Mouse (Mus musculus): ENCODE data around the gene Tjap1. TPM values are rescaled to one million over a fixed set of nuclear protein-coding genes. Genes with fewer than 3 reads are reported as not detected.

The Tjap1 gene
- total and polyA plus RNA-seq, 3 experiments, result 12.9 to 41.2 TPM; not detected in 1

DNA sequence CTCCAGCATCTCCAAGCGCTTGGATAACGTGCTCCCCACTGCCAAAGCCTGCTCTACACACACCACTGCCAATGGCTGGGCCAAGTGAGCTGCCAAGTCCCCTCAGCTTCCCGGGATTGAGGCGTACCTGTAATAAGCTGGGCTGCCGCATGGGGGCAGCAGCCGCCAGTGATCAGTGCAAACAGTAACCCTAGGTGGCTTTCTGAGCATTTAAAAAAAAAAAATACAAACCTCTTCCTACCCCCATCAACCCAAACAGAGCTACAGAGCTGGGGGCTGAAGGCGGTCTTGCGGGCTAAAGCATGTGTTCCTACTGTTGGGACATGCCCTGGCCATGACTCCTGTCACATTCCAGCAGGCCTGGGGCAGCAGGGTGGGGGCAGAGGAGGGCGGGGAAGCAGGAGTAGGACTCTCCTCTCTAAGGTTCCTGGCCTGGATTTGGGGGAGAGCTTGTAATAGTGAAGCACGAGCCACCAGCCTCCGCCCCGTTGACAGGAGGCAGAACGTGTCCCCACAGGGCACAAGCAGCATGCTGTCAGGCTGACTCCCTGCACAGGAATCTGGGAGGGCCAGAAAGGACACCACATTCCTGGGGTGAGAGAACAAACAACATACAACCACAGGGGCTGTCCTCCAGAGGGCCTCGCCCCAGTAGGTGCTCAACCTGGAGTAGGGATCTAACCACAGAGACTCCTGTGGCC lies 16.8 kb downstream of the Tjap1 start (continued):
- TF ChIP-seq USF1 (IDR thresholded peaks at IDR 0.05; ENCODE audit: low read depth, low read length) (no peak), NRF1 (IDR thresholded peaks at IDR 0.05; ENCODE audit: insufficient read depth, low read depth, low read length, poor library complexity, severe bottlenecking) (no peak)

DNA sequence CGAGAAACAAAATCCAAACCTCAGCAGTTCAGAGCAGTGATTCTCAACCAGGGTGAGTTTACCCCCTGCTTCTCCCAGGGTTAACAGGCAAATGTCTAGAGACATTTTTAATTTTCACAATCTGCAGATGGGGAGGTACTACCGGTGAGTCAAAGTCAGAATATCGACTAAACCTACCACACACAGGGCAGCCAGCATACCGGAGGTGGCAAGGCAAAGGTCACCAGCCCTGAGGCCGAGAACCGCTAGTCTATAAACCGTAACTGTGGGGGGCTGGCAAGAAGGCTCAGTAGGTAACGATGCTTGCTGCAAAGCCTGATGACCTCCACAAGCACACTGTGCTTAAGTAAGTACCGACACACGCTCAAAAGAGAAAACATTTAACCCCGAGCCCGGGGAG lies 17.3 kb downstream of the Tjap1 start:
- Histone ChIP-seq H3K9ac (ENCODE audit: control insufficient read depth, low read depth, low read length, poor library complexity, severe bottlenecking) (no peak overlapping the region), H3K4me1 (ENCODE audit: control insufficient read depth in 1 of 2, insufficient read depth in 2 of 2, low read length in 2 of 2) (no peaks in the 10 kb centered on the region), H3K4me3 (ENCODE audit: control insufficient read depth in 1 of 2, insufficient read depth in 1 of 2, low read depth in 2 of 2, low read length in 2 of 2) (no peak overlapping the region), H3K79me2 (ENCODE audit: control insufficient read depth, insufficient read depth, low read length, poor library complexity) (no peaks in the 10 kb centered on the region), H3K27ac (ENCODE audit: control insufficient read depth, low read depth, low read length) (no peak overlapping the region), H3K9me3 (replicated peaks; ENCODE audit: insufficient read depth, low read length) (no peaks in the 10 kb centered on the region), H3K27me3 (ENCODE audit: control insufficient read depth in 1 of 2, insufficient read depth in 2 of 2, low read length in 2 of 2) (no peaks in the 10 kb centered on the region), H3K36me3 (ENCODE audit: control insufficient read depth in 1 of 2, insufficient read depth in 2 of 2, low read length in 2 of 2) (peaks cover 0 to 8% of the 10 kb centered on the region in 2 experiments; a peak in 2 of 4 replicates)
- DNase-seq (ENCODE audit: low read depth, low spot score), result no peak
- no peak for TF ChIP-seq MEF2A (IDR thresholded peaks at IDR 0.05; ENCODE audit: extremely low read depth, insufficient replicate concordance, low read depth, low read length, poor library complexity, severe bottlenecking)

DNA sequence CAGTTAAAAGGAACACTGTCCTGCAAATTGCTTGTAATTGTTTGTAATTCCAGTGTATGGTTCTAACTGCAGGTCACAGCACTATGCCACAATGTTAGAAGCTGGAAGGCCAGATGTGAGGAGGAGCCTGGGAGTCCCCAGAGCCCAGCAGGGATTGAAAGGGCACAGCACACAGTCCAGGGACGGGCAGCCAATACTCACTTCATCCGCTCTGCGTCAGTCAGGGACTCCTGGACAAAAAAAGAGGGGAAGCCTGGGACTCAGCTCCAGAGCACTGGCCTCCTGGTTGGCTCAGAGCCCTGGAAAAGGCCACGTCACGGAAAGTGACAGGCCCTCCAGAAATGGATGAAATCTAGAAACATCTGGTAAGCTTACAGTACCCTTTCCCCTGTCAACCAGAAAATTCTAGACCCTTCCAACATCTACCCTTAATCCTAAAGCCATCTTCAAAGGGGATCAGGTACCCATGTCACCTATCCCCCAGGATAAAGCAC lies 20.6 kb downstream of the Tjap1 start:
- H3K27ac ChIP-seq (ENCODE audit: control insufficient read depth, low read depth, low read length), result no peak overlapping the region
- H3K4me1 ChIP-seq (ENCODE audit: control insufficient read depth in 1 of 2, insufficient read depth in 2 of 2, low read length in 2 of 2), result no peaks in the 10 kb centered on the region
- H3K36me3 ChIP-seq (ENCODE audit: control insufficient read depth in 1 of 2, insufficient read depth in 2 of 2, low read length in 2 of 2), result peaks cover 0 to 6% of the 10 kb centered on the region in 2 experiments; a peak in 2 of 4 replicates
- no peak for DNase-seq (ENCODE audit: low read depth, low spot score)
- no peak overlapping the region for H3K9ac ChIP-seq (ENCODE audit: control insufficient read depth, low read depth, low read length, poor library complexity, severe bottlenecking)
- no peak overlapping the region for H3K4me3 ChIP-seq (ENCODE audit: control insufficient read depth in 1 of 2, insufficient read depth in 1 of 2, low read depth in 2 of 2, low read length in 2 of 2)
- no peaks in the 10 kb centered on the region for H3K79me2 ChIP-seq (ENCODE audit: control insufficient read depth, insufficient read depth, low read length, poor library complexity)
- H3K9me3 ChIP-seq (replicated peaks; ENCODE audit: insufficient read depth, low read length), result no peaks in the 10 kb centered on the region
- TF ChIP-seq KAT2A (conservative IDR thresholded peaks at IDR 0.05; ENCODE audit: low read depth, low read length), result no peak
- TF ChIP-seq CHD1 (IDR thresholded peaks at IDR 0.05; ENCODE audit: low read depth, low read length), result no peak
- H3K27me3 ChIP-seq (ENCODE audit: control insufficient read depth in 1 of 2, insufficient read depth in 2 of 2, low read length in 2 of 2), result no peaks in the 10 kb centered on the region

DNA sequence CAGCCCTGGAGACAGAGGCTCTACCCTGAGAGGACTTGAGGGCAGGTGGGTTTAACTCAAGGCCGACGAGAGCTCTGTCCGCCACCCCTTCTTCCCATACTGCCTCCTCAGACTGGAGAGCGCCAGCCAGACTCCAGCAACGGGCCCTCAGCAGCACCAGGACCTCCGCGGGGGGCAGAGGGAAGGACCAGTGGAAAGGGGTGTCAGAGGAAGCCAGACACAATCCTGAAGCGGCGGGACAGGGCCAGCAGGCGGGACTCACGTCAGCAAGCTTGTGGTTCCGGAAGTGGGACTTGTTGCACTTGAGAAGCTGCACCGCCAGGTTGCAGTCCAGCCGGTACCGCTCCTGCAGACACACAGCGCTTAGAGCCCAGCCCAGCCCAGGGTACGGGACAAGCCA lies 23.2 kb downstream of the Tjap1 start:
- Histone ChIP-seq H3K9me3 (replicated peaks; ENCODE audit: insufficient read depth, low read length) (no peaks in the 10 kb centered on the region), H3K4me3 (ENCODE audit: control insufficient read depth in 1 of 2, insufficient read depth in 1 of 2, low read depth in 2 of 2, low read length in 2 of 2) (no peak overlapping the region), H3K9ac (ENCODE audit: control insufficient read depth, low read depth, low read length, poor library complexity, severe bottlenecking) (no peak overlapping the region), H3K27me3 (ENCODE audit: control insufficient read depth in 1 of 2, insufficient read depth in 2 of 2, low read length in 2 of 2) (no peaks in the 10 kb centered on the region), H3K79me2 (ENCODE audit: control insufficient read depth, insufficient read depth, low read length, poor library complexity) (no peaks in the 10 kb centered on the region), H3K36me3 (ENCODE audit: control insufficient read depth in 1 of 2, insufficient read depth in 2 of 2, low read length in 2 of 2) (peaks cover 0 to 2% of the 10 kb centered on the region in 2 experiments; a peak in 2 of 4 replicates), H3K27ac (ENCODE audit: control insufficient read depth, low read depth, low read length) (no peak overlapping the region), H3K4me1 (ENCODE audit: control insufficient read depth in 1 of 2, insufficient read depth in 2 of 2, low read length in 2 of 2) (no peaks in the 10 kb centered on the region; a peak in 1 of 4 replicates)
- no peak for DNase-seq (ENCODE audit: low read depth, low spot score)
- TF ChIP-seq USF2 (IDR thresholded peaks at IDR 0.05; ENCODE audit: borderline replicate concordance in 1 of 2, insufficient read depth in 1 of 2, low read depth in 1 of 2, low read length in 2 of 2), result no peak
- TF ChIP-seq RCOR1 (IDR thresholded peaks at IDR 0.05; ENCODE audit: low read depth, low read length), result no peak
- TF ChIP-seq CTCF (IDR thresholded peaks at IDR 0.05 in 2 of 3, conservative IDR thresholded peaks at IDR 0.05 in 1 of 3; ENCODE audit: control insufficient read depth in 1 of 3, insufficient read depth in 1 of 3, low read depth in 2 of 3, low read length in 3 of 3, poor library complexity in 1 of 3, severe bottlenecking in 1 of 3), result no peak
- no peak for TF ChIP-seq POLR2AphosphoS2 (IDR thresholded peaks at IDR 0.05; ENCODE audit: low read length)
- no peak for TF ChIP-seq EP300 (IDR thresholded peaks at IDR 0.05; ENCODE audit: low read depth in 1 of 2, low read length in 2 of 2)
- no peak for TF ChIP-seq GABPA (IDR thresholded peaks at IDR 0.05; ENCODE audit: low read depth, low read length)

Data from MEL (cell line).